Mouse (Mus musculus) embryonic facial prominence, embryonic 13.5 days (tissue): ENCODE measurements around the gene Capzb. TPM values are rescaled to one million over a fixed set of nuclear protein-coding genes. Genes with fewer than 3 reads are reported as not detected.

Experiments
- ATAC-seq: fragments of 200-750 bp; cut with Nextera tagmentation; 2 replicates; pipeline ENCODE4 v1.8.0; 2017; ENCODE audit warnings: low read depth; ENCODE audit not compliant: insufficient number of reproducible peaks, insufficient read depth, low FRiP score, low TSS enrichment
- H3K27ac ChIP-seq: fragments of 300-500 bp; sonication (generic); 2 replicates; pipeline ENCODE4 v1.5.1; 2015; ENCODE audit warnings: moderate library complexity, mild to moderate bottlenecking, inconsistent platforms
- H3K27me3 ChIP-seq: fragments of 300-500 bp; sonication (generic); 2 replicates; pipeline ENCODE4 v1.6.1; 2015; ENCODE audit warnings: mild to moderate bottlenecking, inconsistent platforms
- H3K36me3 ChIP-seq: fragments of 300-500 bp; sonication (generic); 2 replicates; pipeline ENCODE4 v1.6.1; 2015; ENCODE audit warnings: mild to moderate bottlenecking, inconsistent platforms
- H3K4me1 ChIP-seq: fragments of 300-500 bp; sonication (generic); 2 replicates; pipeline ENCODE4 v1.6.1; 2015; ENCODE audit warnings: inconsistent platforms
- H3K4me2 ChIP-seq: fragments of 300-500 bp; sonication (generic); 2 replicates; pipeline ENCODE4 v1.6.1; 2015; ENCODE audit warnings: moderate library complexity, mild to moderate bottlenecking, inconsistent platforms
- H3K4me3 ChIP-seq: fragments of 300-500 bp; sonication (generic); 2 replicates; pipeline ENCODE4 v1.5.1; 2015; ENCODE audit warnings: mild to moderate bottlenecking, inconsistent platforms
- H3K9ac ChIP-seq: fragments of 300-500 bp; sonication (generic); 2 replicates; pipeline ENCODE4 v1.6.1; 2015; ENCODE audit warnings: mild to moderate bottlenecking, inconsistent platforms
- H3K9me3 ChIP-seq: fragments of 300-500 bp; sonication (generic); 2 replicates; pipeline ENCODE4 v1.6.1; 2016; ENCODE audit warnings: inconsistent platforms
- WGBS: fragments of 180-500 bp; shearing (Covaris S2); methylation state at CpG from one replicate; pipeline ENCODE4 v1.1.7; 2015; ENCODE audit warnings: mixed read lengths; 5-methylcytosine and 5-hydroxymethylcytosine counted together
- polyA plus RNA-seq: library from polyadenylated mRNA; unstranded; fragments of >200 nt; fragmentation: Nextera tagmentation; extraction: Ambion mirVana; gene quantifications from 2 replicates; pipeline ENCODE4 v1.2.1, GENCODE M21; 2015

Gene Capzb
- polyA plus RNA-seq, 1 experiment from 2014 or later: 424 TPM

DNA sequence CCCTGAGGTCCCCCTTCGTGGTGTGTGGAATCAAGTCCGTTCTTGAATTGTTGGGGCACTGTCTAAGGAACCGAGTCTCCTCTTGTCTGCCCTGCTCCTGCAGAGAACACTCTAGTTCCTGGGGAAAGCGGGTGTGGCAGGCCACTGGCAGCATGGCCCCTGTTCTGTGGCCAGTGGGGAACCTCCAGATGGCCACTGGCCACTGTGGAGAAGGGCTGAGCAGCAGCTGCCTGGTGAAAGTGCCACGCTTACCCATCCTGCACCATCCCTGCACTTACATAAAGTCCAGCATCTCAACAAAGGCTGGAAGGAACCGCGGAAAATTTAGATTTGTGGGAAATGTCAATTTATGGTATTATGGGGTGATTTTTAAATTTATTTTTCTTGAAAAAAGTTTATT, 83.7 kb downstream of the Capzb start:
- peaks cover 58% of the 10 kb centered on the region for H3K4me1 ChIP-seq

DNA sequence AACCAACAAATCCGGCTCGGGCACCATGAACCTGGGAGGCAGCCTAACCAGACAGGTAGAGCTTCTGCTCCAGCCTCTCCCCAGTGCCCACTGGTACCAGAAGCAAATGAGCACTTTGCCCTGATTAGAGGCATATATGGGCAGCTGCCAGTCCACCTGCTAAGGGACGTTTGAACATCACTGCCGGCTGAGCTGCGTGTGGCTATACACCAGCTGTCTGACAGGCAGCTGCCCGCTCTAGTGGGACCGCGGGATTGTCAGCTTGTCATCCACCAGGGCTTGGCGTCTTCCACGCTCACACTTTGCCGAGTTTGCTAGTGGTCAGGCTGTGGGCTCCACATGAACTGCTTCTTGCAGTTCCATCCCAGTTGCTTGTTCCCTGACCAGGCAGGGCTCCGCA, 87.8 kb downstream of the Capzb start:
- Histone ChIP-seq H3K4me2 (no peak overlapping the region), H3K9me3 (no peaks in the 10 kb centered on the region), H3K27me3 (no peaks in the 10 kb centered on the region), H3K27ac (no peak overlapping the region), H3K9ac (no peak overlapping the region), H3K4me1 (peaks cover 44% of the 10 kb centered on the region), H3K4me3 (no peak overlapping the region), H3K36me3 (peaks cover 70% of the 10 kb centered on the region)
- 91% methylated on average over 12 of the region's 12 CpGs for WGBS
- ATAC-seq: no peak

More for the DNA sequence above, 83.7 kb downstream of the Capzb start:
- peak overlapping the region; percentile 24; the same call in 1 of the 2 replicates for H3K27ac ChIP-seq
- H3K27me3 ChIP-seq: no peaks in the 10 kb centered on the region
- no peaks in the 10 kb centered on the region for H3K9me3 ChIP-seq
- H3K4me2 ChIP-seq: no peak overlapping the region
- no peak overlapping the region for H3K9ac ChIP-seq
- H3K4me3 ChIP-seq: no peak overlapping the region
- peaks cover 68% of the 10 kb centered on the region for H3K36me3 ChIP-seq
- 65% methylated on average over 7 of the region's 7 CpGs for WGBS
- no peak for ATAC-seq

DNA sequence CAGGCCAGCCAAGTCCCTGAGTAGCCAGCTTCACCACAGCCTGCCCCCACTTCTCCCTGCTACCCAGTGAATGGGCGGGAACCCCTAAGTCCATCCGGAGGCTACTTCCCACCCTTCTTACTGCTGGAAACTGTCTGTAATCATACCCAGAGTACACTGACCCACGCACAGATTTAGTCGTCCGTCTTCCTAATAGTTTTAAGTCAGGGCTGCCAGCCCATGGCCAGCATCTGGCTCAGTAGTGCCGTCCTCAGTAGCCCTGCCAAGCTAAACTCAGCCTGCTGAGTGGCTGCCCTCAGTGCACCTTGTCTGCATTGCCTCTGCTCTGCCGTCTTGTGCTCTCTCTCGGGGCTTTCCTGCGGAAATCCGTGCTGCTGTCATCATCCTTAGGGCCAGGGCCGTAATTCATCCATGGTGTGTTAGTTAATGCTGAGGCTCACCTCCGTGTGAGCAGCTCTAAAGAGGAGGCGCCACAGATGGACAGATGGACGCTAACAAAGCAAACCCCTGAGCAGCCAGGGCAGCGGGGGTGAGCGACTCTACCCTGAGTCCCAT, 89.2 kb downstream of the Capzb start:
- no peaks in the 10 kb centered on the region for H3K9me3 ChIP-seq
- H3K4me2 ChIP-seq: no peak overlapping the region
- no peak overlapping the region for H3K27ac ChIP-seq
- peaks cover 33% of the 10 kb centered on the region for H3K4me1 ChIP-seq
- no peak overlapping the region for H3K4me3 ChIP-seq
- peaks cover 78% of the 10 kb centered on the region for H3K36me3 ChIP-seq
- no peak for ATAC-seq
- no peak overlapping the region for H3K9ac ChIP-seq
- no peaks in the 10 kb centered on the region for H3K27me3 ChIP-seq
- 92% methylated on average over 16 of the region's 16 CpGs for WGBS

DNA sequence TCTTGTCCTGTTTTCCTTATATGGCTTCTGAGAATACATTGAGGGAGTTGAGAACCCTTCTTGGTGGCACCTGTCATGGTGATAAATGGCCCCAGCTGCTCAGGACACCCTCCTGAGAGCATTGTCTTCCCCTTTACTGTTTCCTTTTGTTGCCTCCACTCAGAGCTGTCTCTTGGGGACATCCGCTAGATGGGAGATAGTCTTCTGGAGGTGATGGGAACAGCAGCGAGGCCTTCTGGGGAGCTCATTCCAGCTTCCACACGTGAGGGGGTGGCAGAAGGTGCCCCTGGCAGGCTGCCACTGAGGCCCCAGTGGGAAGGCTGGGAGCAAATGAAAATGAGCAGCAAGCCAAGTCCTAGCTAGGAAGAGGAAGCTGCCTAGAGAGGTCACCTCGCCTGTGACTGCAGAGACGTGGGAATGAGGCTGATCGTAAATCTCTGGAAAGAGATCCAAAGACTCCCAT, 90.3 kb downstream of the Capzb start:
- no peak overlapping the region for H3K27ac ChIP-seq

GRCm38 (mm10) chr4:139284877-139285276, 92.2 kb downstream of the Capzb start:
- no peak overlapping the region for H3K4me2 ChIP-seq
- ATAC-seq: no peak
- peak overlapping the region; percentile 33; the same call in 1 of the 2 replicates for H3K27ac ChIP-seq
- H3K27me3 ChIP-seq: no peaks in the 10 kb centered on the region
- no peak overlapping the region for H3K4me3 ChIP-seq
- H3K4me1 ChIP-seq: peaks cover 45% of the 10 kb centered on the region
- 59% methylated on average over 15 of the region's 15 CpGs for WGBS
- no peak overlapping the region for H3K9ac ChIP-seq
- peaks cover 96% of the 10 kb centered on the region for H3K36me3 ChIP-seq
- H3K9me3 ChIP-seq: no peaks in the 10 kb centered on the region

More for the DNA sequence above, 90.3 kb downstream of the Capzb start:
- Histone ChIP-seq H3K9me3 (no peaks in the 10 kb centered on the region), H3K4me2 (no peak overlapping the region), H3K9ac (no peak overlapping the region), H3K27me3 (no peaks in the 10 kb centered on the region), H3K4me1 (peaks cover 32% of the 10 kb centered on the region), H3K36me3 (peaks cover 82% of the 10 kb centered on the region), H3K4me3 (no peak overlapping the region)
- 79% methylated on average over 6 of the region's 6 CpGs for WGBS
- no peak for ATAC-seq

GRCm38 (mm10) chr4:139286234-139286633, 93.5 kb downstream of the Capzb start:
- WGBS: 85% methylated on average over 5 of the region's 5 CpGs
- Histone ChIP-seq H3K9ac (no peak overlapping the region), H3K9me3 (no peaks in the 10 kb centered on the region), H3K4me3 (no peak overlapping the region), H3K4me1 (peaks cover 45% of the 10 kb centered on the region), H3K36me3 (peaks cover 96% of the 10 kb centered on the region), H3K27ac (peak overlapping the region; percentile 72; the same call in 1 of the 2 replicates), H3K4me2 (no peak overlapping the region), H3K27me3 (no peaks in the 10 kb centered on the region)
- ATAC-seq: no peak

DNA sequence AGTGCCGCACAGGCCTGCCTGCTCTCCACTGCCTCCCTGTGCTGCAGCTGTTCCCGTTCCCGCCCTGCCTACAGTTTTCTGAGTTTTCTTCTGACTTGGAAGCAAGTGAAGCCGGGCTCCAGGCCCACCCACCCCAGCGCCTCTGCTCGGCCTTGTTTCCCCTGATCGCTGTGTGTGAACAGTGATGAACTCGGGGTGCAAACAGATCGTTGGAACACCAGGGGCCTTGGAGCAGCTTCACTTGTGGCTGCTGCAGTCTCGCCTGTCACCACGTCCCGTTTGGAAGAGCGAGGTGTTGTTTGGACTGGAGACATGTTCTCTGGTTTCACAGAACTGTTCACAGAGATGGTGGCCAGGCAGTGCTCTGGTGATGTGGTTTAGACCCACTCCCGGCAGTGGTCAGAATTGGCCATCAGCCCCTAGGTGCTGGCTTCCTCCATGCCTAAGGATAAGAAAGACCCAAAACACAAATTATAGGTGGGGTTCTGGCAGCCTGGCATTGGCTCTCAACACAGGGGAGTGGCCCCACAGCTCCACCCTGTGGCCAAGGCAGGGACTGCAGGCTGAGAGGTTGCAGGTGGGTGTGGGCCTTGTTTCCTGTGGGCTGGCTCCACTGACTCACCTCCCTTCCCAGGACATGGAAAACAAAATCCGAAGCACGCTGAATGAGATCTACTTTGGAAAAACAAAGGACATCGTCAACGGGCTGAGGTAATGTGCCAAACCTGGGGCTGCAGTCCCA, 94.6 kb downstream of the Capzb start:
- peaks cover 43% of the 10 kb centered on the region for H3K4me1 ChIP-seq

DNA sequence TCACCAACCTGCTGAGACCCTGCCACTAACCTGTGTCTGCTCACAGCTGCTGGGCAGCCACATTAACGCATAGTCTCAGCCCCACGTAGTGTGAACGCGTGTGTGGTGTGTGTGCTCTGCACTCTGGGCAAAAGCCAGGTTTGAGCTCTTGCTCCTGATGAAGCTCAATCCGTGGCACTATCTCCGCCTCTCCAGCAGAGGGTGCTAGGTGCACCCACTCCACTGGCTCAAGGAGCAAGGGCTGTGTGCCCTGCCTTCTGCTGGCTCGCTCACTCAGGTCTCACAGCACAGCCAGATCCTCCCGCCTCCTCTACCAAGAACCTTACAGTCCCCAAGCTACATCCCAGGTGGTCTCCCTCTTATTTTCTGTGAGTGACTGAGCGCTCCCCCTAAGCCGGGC, 96.3 kb downstream of the Capzb start:
- 49% methylated on average over 10 of the region's 10 CpGs for WGBS

More for the DNA sequence above, 94.6 kb downstream of the Capzb start:
- Histone ChIP-seq H3K27me3 (no peaks in the 10 kb centered on the region), H3K9ac (no peak overlapping the region), H3K36me3 (peaks cover 94% of the 10 kb centered on the region), H3K4me3 (no peak overlapping the region), H3K9me3 (no peaks in the 10 kb centered on the region), H3K27ac (peak overlapping the region; percentile 72), H3K4me2 (no peak overlapping the region)
- WGBS: 72% methylated on average over 18 of the region's 18 CpGs
- no peak for ATAC-seq

GRCm38 (mm10) chr4:139291099-139291498, 98.4 kb downstream of the Capzb start:
- no peak for ATAC-seq
- no peak overlapping the region for H3K4me3 ChIP-seq
- H3K4me1 ChIP-seq: peaks cover 28% of the 10 kb centered on the region
- H3K36me3 ChIP-seq: peaks cover 64% of the 10 kb centered on the region
- no peaks in the 10 kb centered on the region for H3K27me3 ChIP-seq
- H3K9ac ChIP-seq: no peak overlapping the region
- H3K9me3 ChIP-seq: no peaks in the 10 kb centered on the region
- no peak overlapping the region for H3K4me2 ChIP-seq
- no peak overlapping the region; the same call in 1 of the 2 replicates for H3K27ac ChIP-seq
- 85% methylated on average over 16 of the region's 16 CpGs for WGBS

More for the DNA sequence above, 96.3 kb downstream of the Capzb start:
- Histone ChIP-seq H3K4me1 (peaks cover 35% of the 10 kb centered on the region), H3K27me3 (no peaks in the 10 kb centered on the region), H3K27ac (peak overlapping the region; percentile 16; the same call in 1 of the 2 replicates), H3K9me3 (no peaks in the 10 kb centered on the region), H3K36me3 (peaks cover 81% of the 10 kb centered on the region), H3K4me3 (no peak overlapping the region), H3K9ac (peak overlapping the region; percentile 16; the same call in 1 of the 2 replicates), H3K4me2 (no peak overlapping the region)
- no peak for ATAC-seq

DNA sequence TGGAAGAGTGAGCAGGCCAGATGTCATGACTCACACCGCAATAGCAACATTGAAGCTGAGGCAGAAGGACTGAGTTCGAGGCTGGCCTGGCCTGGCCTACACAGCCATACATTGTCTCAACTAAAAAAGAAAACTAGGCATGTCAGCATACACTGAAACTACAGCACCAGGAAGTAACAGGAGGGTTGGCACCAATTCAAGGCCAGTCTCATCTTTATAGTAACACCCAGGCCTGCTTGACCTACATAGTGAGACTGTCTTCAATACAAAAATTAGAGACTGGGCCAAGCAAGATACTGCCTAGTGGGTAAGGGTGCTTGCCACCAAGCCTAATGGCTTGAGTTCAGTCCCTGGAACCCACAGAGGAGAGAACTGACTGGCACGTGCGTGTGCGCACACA, 99.3 kb downstream of the Capzb start:
- H3K4me1 ChIP-seq: peaks cover 30% of the 10 kb centered on the region
- no peak overlapping the region for H3K4me3 ChIP-seq
- H3K9ac ChIP-seq: no peak overlapping the region
- no peak for ATAC-seq
- no peak overlapping the region for H3K4me2 ChIP-seq
- no peaks in the 10 kb centered on the region for H3K27me3 ChIP-seq
- H3K9me3 ChIP-seq: no peaks in the 10 kb centered on the region
- H3K27ac ChIP-seq: no peak overlapping the region
- peaks cover 55% of the 10 kb centered on the region for H3K36me3 ChIP-seq
- WGBS: 96% methylated on average over 5 of the region's 5 CpGs

DNA sequence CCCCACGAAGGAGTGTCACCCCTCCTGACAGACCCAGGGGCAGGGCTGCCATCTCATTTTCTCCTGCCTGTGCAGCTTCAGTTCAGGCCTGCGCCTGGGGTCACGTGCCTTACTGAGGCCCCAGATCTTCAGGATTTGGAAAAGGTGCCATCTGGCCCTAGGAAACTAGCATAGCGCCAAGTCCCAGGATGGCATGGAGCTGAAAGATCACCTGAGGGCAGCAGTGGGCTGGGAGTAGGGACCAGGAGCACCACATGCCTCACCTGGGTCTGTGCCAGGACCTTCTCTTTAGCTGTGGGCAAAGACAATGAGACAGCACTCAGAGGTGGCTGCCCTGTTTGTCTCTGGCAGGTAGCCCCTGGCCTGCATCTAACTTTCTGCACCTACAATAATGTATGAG, 104.9 kb downstream of the Capzb start:
- no peak overlapping the region for H3K9ac ChIP-seq
- no peak for ATAC-seq
- H3K9me3 ChIP-seq: no peaks in the 10 kb centered on the region
- H3K4me1 ChIP-seq: 0 out of 2 replicates have a peak, but pooled peaks cover 9% of the 10 kb centered on the region
- H3K4me2 ChIP-seq: no peak overlapping the region
- H3K4me3 ChIP-seq: no peak overlapping the region
- 83% methylated on average over 4 of the region's 4 CpGs for WGBS
- H3K36me3 ChIP-seq: peaks cover 54% of the 10 kb centered on the region
- H3K27me3 ChIP-seq: no peaks in the 10 kb centered on the region
- no peak overlapping the region for H3K27ac ChIP-seq
